Mouse (Mus musculus) brain, embryonic 14.5 days (tissue): ENCODE measurements at regions not wholly inside any gene's neighbourhood (a gene's known extent, or its start where the extent isn't known, plus 50 kb on each side); places are given as distances from the start of the nearest gene placed in this dataset.

Experiments used
- CTCF ChIP-seq: fragments of 200-500 bp; IDR thresholded peaks from 2 replicates; pipeline ENCODE4 v1.5.1; 2012; ENCODE audit warnings: inconsistent platforms, mild to moderate bottlenecking, moderate library complexity, borderline replicate concordance; ENCODE audit not compliant: insufficient read depth, insufficient read length; ENCODE audit errors: extremely low read depth
- POLR2A ChIP-seq: fragments of 200-500 bp; IDR thresholded peaks from 2 replicates; pipeline ENCODE4 v1.6.1; 2012; ENCODE audit warnings: mild to moderate bottlenecking, inconsistent platforms, borderline replicate concordance; ENCODE audit not compliant: poor library complexity, insufficient read depth, insufficient read length, severe bottlenecking; ENCODE audit errors: extremely low read depth

GRCm38 (mm10) chr4:135058895-135059294 is 61.6 kb upstream of the Runx3 start:
- TF ChIP-seq CTCF = no peak
- TF ChIP-seq POLR2A = no peak
